Mouse (Mus musculus): ENCODE results near the gene Nsfl1c.

Gene Nsfl1c

GRCm38 (mm10) chr2:151494035-151494803 lies at the start of gene Nsfl1c:
TSS of gene Nsfl1c (plus strand) at chr2:151494182.
- in situ Hi-C loops (cut with MboI), result loop anchor here (25.0 kb wide), 1 partner anchor 243 kb away; the partner anchor contains the start of gene Psmf1

DNA sequence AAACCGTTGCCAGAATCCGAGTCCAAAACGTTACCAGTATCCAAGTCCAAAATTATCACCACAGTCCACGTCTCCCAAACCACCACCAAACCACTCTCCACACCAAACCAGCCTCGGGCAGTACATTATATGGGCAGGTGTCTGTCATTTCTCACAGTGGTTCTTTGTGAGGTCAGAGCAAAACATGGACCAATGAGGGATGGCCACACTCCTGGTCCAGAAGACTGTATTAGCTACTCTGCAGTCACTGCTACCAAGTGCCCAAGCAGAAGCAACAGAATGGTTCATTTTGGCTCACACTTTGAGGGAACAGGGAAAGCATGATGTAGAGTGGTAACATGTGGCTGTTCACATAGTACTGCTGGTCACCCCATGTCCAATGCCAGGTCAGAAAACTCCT lies 17.9 kb upstream of the Nsfl1c start, which contains the start of gene 4921509C19Rik:
TSS of gene 4921509C19Rik (minus strand) at position 101 of the 400 bp plus-strand sequence.
- in situ Hi-C loops (cut with MboI), result loop anchor here (25.0 kb wide), 1 partner anchor 261 kb away; the partner anchor contains the start of gene Psmf1

- in situ Hi-C loops (cut with MboI), result loop anchor here (25.0 kb wide), 1 partner anchor 251 kb away; the partner anchor contains the start of gene Psmf1
Measured at GRCm38 (mm10) chr2:151486496-151486895, 7.5 kb upstream of the Nsfl1c start.

GRCm38 (mm10) chr2:151498358-151498757 lies 4.4 kb downstream of the Nsfl1c start:
- in situ Hi-C loops (cut with MboI), result loop anchor here (25.0 kb wide), 1 partner anchor 239 kb away; the partner anchor contains the start of gene Psmf1

DNA sequence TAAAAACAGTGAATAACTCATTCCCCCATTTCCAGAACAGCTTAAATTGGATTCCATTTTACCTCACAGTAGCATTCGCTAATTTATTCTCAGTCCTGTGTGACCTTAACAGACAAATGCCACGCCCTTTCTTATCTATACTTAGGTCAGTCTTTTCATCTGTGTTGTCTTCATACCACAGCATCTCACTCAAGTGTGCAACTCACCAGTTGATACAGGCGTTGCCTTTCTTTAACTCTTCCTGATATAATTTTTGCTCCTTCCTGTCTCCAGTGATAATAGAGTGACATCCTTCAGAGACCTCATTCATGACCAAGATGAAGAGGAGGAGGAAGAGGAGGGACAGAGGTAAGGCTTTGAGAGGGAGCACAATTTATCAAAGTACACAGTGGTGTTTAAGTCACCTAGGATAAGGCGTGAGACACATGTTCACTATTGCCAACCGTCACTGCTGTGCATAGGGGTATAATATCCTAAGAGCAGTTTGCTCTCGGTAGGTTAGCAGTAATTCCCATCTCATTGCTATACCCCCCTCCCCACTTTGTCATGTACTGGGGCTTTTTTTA lies 6.5 kb downstream of the Nsfl1c start:
- in situ Hi-C loops (cut with MboI), result no loop called here

DNA sequence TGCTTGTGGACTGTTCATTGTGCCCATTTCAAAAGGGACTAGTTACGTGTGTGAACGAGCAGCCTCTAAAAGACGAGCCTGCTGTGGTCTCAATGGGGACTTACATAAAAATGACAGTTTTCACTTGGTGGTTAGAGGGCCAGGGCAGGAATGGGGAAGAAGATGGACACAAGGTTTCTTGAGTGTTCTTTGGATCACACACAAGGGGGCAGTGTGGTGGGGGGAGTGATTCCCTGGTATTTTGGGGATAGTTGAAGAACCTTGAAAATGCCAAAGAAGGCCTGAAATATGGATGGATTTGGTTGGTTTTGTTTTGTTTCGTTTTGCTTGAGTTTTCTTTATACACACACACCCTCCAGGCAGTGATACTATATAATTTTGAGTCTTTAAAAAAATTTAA lies 10.2 kb downstream of the Nsfl1c start:
- in situ Hi-C loops (cut with MboI), result no loop called here

DNA sequence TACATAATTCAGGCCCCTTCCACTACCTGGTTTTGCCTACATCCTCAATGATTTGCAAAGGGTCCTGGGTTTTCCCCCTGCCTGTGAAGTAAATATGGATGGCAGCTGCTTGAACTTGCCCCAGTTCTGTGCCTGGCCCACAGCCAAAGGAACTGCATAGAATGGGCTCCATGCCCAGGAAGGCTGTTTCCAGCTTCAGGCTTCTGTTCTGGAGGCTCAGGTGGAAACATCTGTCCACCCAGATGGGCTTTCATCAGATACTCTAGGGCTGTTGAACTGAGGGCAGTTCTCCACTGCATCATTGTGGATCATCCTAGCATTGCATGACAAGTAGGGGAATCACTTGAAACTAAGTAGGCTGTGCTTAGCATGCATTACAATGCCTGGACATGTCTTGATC lies 18.2 kb downstream of the Nsfl1c start:
- in situ Hi-C loops (cut with MboI), result no loop called here

GRCm38 (mm10) chr2:151513525-151514285 lies 19.7 kb downstream of the Nsfl1c start:
- in situ Hi-C loops (cut with MboI), result no loop called here

GRCm38 (mm10) chr2:151519000-151519399 lies 25.0 kb downstream of the Nsfl1c start:
- in situ Hi-C loops (cut with MboI), result no loop called here

DNA sequence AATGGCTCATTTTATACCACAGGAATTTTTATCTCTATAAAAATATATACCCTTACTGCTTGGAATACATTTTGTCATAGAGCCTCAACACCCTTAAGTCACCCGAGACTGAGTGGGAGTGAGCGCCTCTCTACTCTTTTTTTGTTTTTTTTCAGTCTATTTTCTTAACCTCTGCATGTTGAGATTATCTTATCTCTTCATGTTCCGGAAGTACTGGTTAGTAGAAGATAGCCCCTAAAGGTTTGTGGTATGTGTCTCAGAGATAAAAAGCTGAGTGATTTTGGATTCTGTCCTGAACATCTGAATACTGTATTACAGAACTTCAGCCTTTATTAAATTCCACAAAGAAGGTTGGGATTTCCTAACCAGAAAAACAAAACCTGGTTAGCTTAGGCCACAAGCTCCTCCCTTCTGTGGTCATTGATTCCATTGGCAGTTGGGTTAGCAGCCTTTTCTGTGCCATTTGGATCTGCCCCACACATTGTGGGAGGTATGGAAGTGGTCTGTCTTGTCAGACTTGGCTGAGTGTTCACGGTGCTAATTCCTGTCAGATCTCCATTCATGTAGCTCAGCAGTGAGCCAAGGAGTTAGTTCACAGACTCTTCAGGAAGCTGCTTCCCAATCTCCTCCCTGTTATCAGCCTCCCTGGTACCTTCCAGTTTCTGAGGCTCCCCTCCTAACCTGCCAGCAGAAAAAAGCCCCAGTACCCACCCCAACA lies 30.5 kb downstream of the Nsfl1c start:
- in situ Hi-C loops (cut with MboI), result no loop called here

- in situ Hi-C loops (cut with MboI), result no loop called here
Measured at GRCm38 (mm10) chr2:151525520-151525919, 31.5 kb downstream of the Nsfl1c start.

- in situ Hi-C loops (cut with MboI), result no loop called here
Measured at GRCm38 (mm10) chr2:151528066-151528465, 34.1 kb downstream of the Nsfl1c start.

DNA sequence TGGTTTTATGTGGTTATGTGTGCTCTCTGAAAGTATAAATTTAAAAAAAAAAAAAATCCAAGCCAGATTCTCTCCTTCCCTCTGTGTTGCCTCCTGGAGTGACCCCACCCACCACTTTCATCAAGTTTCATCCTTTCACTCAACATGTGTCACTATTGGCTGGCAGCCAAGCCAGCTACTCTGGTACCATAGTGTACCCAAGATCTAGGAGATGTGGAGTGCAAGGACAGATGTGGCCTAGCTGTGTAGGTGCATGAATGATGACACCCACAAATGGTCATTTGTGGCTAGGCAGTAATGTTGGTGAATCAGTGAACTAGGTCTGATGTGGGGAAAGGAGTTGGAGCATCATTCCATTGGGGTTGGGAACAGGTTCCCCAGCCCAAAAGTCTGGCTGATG lies 35.2 kb downstream of the Nsfl1c start:
- in situ Hi-C loops (cut with MboI), result no loop called here

DNA sequence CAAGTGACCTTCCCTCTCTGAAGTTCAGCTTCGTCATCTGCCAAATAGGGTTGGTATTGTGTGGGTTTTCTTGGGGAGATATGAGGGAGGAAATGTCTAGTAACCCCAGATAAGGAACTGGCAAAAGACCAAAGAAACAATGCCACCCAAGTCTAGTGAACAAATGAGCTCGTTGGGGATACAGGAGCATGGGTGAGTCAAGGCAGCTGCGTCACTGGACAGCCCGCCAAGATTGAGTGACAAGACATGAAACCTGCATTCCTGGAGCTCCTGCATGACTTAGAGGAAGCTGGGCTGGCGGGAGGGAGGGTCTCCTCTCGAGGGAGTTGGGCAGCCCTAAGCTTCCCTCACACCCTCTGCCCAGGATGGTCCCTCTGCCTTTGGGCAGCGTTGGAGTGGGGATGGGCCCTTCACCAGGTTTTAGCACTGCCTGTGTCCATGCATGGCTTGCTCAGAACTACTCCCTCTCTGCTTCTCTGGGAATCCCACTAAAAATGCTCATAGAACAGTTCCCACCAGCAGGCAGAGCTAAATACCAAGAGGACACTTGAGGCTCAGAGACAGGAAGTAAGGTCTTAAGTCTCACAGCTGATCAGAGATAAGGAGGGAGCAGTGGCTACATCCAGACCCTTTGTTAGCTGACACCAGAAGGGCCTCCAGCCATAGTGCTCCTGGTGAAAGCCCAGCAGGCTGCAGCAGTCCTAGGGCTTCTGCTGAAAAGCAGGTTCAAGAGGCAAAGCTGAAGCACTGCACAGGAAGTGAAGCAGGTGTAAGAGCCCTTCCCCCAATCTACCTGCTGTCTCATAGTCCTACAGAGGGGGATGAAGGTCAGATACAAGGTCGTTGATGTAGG lies 36.6 kb downstream of the Nsfl1c start:
- in situ Hi-C loops (cut with MboI), result no loop called here

GRCm38 (mm10) chr2:151533632-151534031 lies 39.6 kb downstream of the Nsfl1c start:
- in situ Hi-C loops (cut with MboI), result no loop called here

GRCm38 (mm10) chr2:151535961-151536617 lies 42.1 kb downstream of the Nsfl1c start:
- in situ Hi-C loops (cut with MboI), result no loop called here

- in situ Hi-C loops (cut with MboI), result no loop called here
Measured at GRCm38 (mm10) chr2:151536618-151536974, 42.6 kb downstream of the Nsfl1c start.

- in situ Hi-C loops (cut with MboI), result no loop called here
Measured at GRCm38 (mm10) chr2:151538646-151539045, 44.7 kb downstream of the Nsfl1c start.

GRCm38 (mm10) chr2:151542323-151543062 lies 48.5 kb downstream of the Nsfl1c start, which contains the start of gene Fkbp1a:
TSS of gene Fkbp1a (plus strand) at chr2:151542483.
- in situ Hi-C loops (cut with MboI), result no loop called here

Measured in mature B cell (primary cell).